Mouse (Mus musculus) liver, embryonic 14.5 days (tissue): ENCODE measurements around the gene Unc93b1.

ENCODE experiments used
- CTCF ChIP-seq: IDR thresholded peaks from 2 replicates; pipeline ENCODE4 v1.5.1; 2016; ENCODE audit warnings: antibody characterized with exemption, low read depth, control low read depth
- EP300 ChIP-seq: IDR thresholded peaks from 2 replicates; pipeline ENCODE4 v1.6.1; 2016; ENCODE audit warnings: antibody characterized with exemption, low read depth

DNA sequence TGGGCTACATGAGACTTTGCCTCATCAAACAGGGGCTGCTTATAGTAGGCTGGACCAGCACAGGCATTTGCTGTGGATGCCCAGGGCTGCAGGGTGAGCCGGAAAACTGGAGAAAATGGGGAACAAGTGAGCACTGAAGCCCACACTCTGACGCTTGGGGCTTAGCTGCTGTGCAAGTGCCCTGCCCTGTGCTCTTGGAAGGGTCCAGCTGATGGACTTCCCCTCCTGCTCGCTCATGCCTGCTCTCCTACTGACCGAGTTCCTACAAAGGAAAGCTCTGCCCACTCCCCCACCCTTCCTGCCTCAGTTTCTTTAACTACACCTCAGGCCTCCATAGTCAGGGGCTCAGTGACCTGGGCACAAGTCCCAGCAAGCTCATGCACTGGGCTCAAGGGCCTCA is 7.0 kb upstream of the Unc93b1 start:
- TF ChIP-seq EP300 = no peak
- no peak for TF ChIP-seq CTCF
